In the genomic region with DNA sequence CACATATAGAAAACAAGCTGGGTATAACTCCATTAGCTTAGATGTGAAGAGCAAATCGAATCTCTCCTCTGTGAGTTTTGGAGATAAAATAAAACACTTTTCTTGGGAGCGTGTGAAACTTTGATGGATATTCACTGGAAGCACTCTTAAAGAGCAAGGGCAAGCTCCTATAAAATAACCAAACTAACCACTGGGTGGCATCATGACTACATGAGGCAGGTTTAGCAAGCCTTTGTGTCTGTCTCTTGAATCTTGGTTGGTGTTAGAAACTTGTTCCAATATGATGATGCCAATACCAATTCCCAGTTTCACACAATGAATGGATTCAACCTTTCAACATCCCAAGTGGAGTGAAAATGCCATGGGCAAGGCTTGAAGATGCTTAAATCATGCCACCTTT, we compare ENCODE assay signal across 10 mouse cellular contexts. TPM values are rescaled to one million over a fixed set of nuclear protein-coding genes. Genes with fewer than 3 reads are reported as not detected.
DNase-seq lines count a peak whose midpoint lies in the region; ATAC-seq and TF ChIP-seq lines count a peak whose summit lies in the region.
"Had no signal": no experiment of that assay in that cellular context is flagged by ENCODE, and none has a peak within 500 bp of the region (broad histone marks: within the 10 kb centered on the region; RNA-seq: fewer than 3 reads in every experiment).

No protein-coding gene starts in this region.

- H3K4me1 ChIP-seq in hindbrain, embryonic 12.5 days = no peaks in the 10 kb centered on the region
- no peaks in the 10 kb centered on the region for H3K4me1 ChIP-seq in hindbrain, embryonic 13.5 days (replicated peaks)
- H3K4me1 ChIP-seq in hindbrain, postnatal 0 days (ENCODE audit: insufficient read depth, low read length) = no peaks in the 10 kb centered on the region

- in situ Hi-C loops in Patski (cut with MboI; ENCODE audit: low pct_unique_long_range_greater_than_20kb) = loop anchor here (5.0 to 25.0 kb wide), 2 partner anchors 763 to 978 kb away; no protein-coding TSS in a partner anchor

- H3K9ac ChIP-seq in hindbrain, embryonic 12.5 days = no peak overlapping the region
- H3K9ac ChIP-seq in hindbrain, embryonic 13.5 days = no peak overlapping the region
- no peak overlapping the region for H3K9ac ChIP-seq in hindbrain, postnatal 0 days (replicated peaks; ENCODE audit: low read length)

- peak; percentile 57 for TF ChIP-seq CTCF in Patski (IDR thresholded peaks at IDR 0.05)
- TF ChIP-seq CTCF in hindbrain, postnatal 0 days (IDR thresholded peaks at IDR 0.05; ENCODE audit: low read depth) = peak; percentile 75

- H3K9me3 ChIP-seq in hindbrain, embryonic 12.5 days (replicated peaks) = no peaks in the 10 kb centered on the region
- H3K9me3 ChIP-seq in hindbrain, embryonic 13.5 days = 0 out of 2 replicates have a peak, but pooled peaks cover 4% of the 10 kb centered on the region
- no peaks in the 10 kb centered on the region for H3K9me3 ChIP-seq in hindbrain, postnatal 0 days (ENCODE audit: low read length)

- 70% methylated on average over 2 of the region's 2 CpGs for WGBS in hindbrain, embryonic 12.5 days
- WGBS in hindbrain, embryonic 13.5 days = 73% methylated on average over 2 of the region's 2 CpGs
- WGBS in hindbrain, postnatal 0 days = 57% methylated on average over 2 of the region's 2 CpGs

- POLR2A ChIA-PET in Patski (lab: Charles Lee) = no interaction called here

- H3K4me3 ChIP-seq in hindbrain, embryonic 12.5 days = no peak overlapping the region
- H3K4me3 ChIP-seq in hindbrain, embryonic 13.5 days = no peak overlapping the region
- H3K4me3 ChIP-seq in hindbrain, postnatal 0 days (ENCODE audit: low read length) = no peak overlapping the region

- no peak overlapping the region for H3K4me2 ChIP-seq in hindbrain, embryonic 12.5 days (replicated peaks)
- H3K4me2 ChIP-seq in hindbrain, embryonic 13.5 days = no peak overlapping the region
- no peak overlapping the region for H3K4me2 ChIP-seq in hindbrain, postnatal 0 days (ENCODE audit: low read depth, low read length)

- no peaks in the 10 kb centered on the region for H3K27me3 ChIP-seq in hindbrain, embryonic 12.5 days
- no peaks in the 10 kb centered on the region for H3K27me3 ChIP-seq in hindbrain, embryonic 13.5 days
- H3K27me3 ChIP-seq in Patski = peaks cover 16% of the 10 kb centered on the region
- no peaks in the 10 kb centered on the region for H3K27me3 ChIP-seq in hindbrain, postnatal 0 days (ENCODE audit: insufficient read depth, low read length)

- H3K36me3 ChIP-seq in hindbrain, embryonic 12.5 days = no peaks in the 10 kb centered on the region
- H3K36me3 ChIP-seq in hindbrain, embryonic 13.5 days = no peaks in the 10 kb centered on the region
- no peaks in the 10 kb centered on the region for H3K36me3 ChIP-seq in hindbrain, postnatal 0 days (ENCODE audit: insufficient read depth, low read length)

- CTCF ChIA-PET in Patski (lab: Charles Lee) = interaction anchor here (0.9 to 1.1 kb wide), 3 partner anchors 10 to 979 kb away, joined by 3 to 5 read pairs (median 4); no protein-coding TSS in a partner anchor

- no peak overlapping the region for H3K27ac ChIP-seq in hindbrain, embryonic 12.5 days
- no peak overlapping the region for H3K27ac ChIP-seq in hindbrain, embryonic 13.5 days
- H3K27ac ChIP-seq in hindbrain, postnatal 0 days = no peak overlapping the region

- DNase-seq in A20 (ENCODE audit: low read depth, low spot score) (peak; percentile 22), Patski (ENCODE audit: low read depth, low spot score) (no peak)
- peak; percentile 79 for DNase-seq in hindbrain, postnatal 0 days (ENCODE audit: low spot score)
- DNase-seq in c-Kit-positive CD71-positive TER-119-positive erythroid progenitor cells, embryonic 14.5 days (ENCODE audit: low spot score) = no peak
- no peak for DNase-seq in frontal cortex, postnatal 36 days (ENCODE audit: low spot score in 2 of 2)
- DNase-seq in layer of hippocampus, adult 9-10 months (ENCODE audit: low spot score) = no peak

- ATAC-seq in hindbrain, embryonic 12.5 days (ENCODE audit: low FRiP score) = 0 out of 2 replicates have a peak, but pooled peaks have one; percentile 40
- no peak for ATAC-seq in hindbrain, embryonic 13.5 days (ENCODE audit: low FRiP score)
- ATAC-seq in Patski = peak; percentile 65
- 0 out of 2 replicates have a peak, but pooled peaks have one; percentile 32 for ATAC-seq in hindbrain, postnatal 0 days

RNA-seq across cellular contexts. Expression of a gene that starts 34.0 kb away (rescaled TPM):
- polyA plus RNA-seq in hindbrain, embryonic 12.5 days (2016; fragmentation: Nextera tagmentation; extraction: Ambion mirVana) = 0.19 and 0.22 TPM in 2 replicates
- polyA plus RNA-seq in hindbrain, embryonic 13.5 days (2015; fragmentation: Nextera tagmentation; extraction: Ambion mirVana) = 0.18 and 0.43 TPM in 2 replicates
- polyA plus RNA-seq in Patski (2021) = not detected
- not detected in 2 replicates for total RNA-seq in hindbrain, postnatal 0 days (2014; rRNA removed)
- 0.10 and 0.16 TPM in 2 replicates for polyA plus RNA-seq in hindbrain, postnatal 0 days (2015; fragmentation: Nextera tagmentation; extraction: Ambion mirVana)
- polyA plus RNA-seq: large intestine, adult 2 months; spleen, adult 2 months had no signal

Comparison
In these comparisons a context has a peak if more than half of its experiments do, and no peak if none do; other contexts are left out.
1. DNase-seq: peak in A20 (single experiment) and hindbrain, postnatal 0 days (single experiment); none in Patski (single experiment), c-Kit-positive CD71-positive TER-119-positive erythroid progenitor cells, embryonic 14.5 days (single experiment), frontal cortex, postnatal 36 days (0 of 2) and layer of hippocampus, adult 9-10 months (single experiment).